Mouse (Mus musculus): ENCODE measurements at regions not wholly inside any gene's neighbourhood (a gene's known extent, or its start where the extent isn't known, plus 50 kb on each side); places are given as distances from the start of the nearest gene placed in this dataset.

DNA sequence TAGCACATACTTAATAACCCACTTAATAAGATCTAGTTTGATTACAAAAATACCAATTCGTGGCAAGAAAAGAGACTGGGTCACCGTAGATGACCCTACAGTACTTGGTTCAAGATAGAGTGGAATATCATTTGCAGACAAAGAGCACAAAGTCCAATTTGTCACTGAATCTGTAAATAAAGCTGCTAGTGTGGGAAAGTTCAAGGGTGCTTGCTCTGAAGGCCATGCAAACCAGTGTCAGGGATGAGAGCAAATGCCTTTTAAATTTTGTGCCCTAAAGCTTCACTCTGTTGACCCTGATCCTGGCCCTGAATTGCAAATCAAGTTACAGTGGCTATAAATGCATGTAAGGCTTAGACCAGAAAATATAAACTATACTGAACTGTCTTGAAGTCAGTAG lies 113.1 kb downstream of the Cd55b start:
- no peak for DNase-seq (ENCODE audit: low read depth, low spot score)

DNA sequence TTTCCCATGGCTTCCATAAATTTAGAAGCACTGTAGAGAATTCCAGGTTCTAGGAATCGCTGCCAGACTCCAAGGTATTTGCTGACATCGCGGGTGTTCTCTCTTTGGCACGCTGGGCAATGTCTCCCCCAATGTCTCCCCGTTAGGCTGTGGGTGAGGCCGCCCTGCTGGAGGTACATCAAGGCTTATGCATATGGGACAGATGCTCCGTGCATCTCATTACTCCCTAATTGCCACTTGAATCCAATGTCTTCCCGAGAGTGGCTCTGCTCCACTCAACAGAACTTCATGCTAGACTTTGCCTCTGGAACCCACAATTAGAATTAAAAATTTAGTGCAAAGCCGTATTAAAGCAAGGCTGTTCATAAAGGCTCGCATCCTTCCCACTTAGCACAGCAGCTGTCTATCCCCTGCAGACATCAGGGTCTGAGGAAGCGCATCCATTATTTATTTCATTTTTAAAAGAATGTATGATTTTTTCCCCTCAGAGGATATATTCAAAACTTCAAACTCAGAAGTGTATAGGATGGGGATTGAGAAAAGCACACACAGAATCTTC lies 120.9 kb downstream of the Cd55b start:
- DNase-seq (ENCODE audit: low read depth, low spot score) = no peak

DNA sequence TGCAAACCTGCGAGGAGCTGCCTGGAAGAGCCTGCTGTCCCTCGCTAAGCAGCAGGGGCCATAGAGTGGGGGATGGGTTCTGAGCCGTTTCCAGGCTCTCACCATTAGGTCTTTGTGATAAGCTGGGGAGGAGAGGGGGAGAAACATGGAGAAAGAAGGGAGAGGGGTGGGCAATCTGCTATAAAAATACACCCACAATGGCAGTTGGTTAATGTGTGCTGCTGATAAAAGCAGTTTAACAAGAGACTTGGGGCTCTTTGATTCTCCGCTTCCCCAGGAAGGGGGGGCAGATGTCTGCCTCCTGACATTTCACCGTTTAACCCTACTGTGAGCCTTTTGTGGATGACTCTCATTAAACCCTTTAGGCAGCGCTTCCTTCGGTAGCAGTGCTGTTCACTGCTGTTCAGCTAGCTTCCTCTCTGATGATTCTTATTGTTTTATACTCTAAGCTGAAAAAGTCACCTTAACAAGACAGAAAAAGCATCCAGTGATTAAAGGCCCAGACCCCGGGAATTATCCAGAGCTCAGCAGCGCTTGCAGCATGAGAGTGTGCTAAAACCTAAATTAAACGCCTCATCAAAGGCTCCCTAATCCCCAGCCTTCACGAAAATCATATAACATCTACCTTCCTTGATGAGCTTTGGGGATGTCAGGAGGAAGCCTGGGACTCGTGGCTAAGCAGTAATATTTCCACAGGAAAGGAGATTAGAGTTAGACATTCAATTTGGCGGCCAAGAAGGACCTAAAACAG lies 122.6 kb downstream of the Cd55b start:
- peak; percentile 9 for DNase-seq (ENCODE audit: low read depth, low spot score)

DNA sequence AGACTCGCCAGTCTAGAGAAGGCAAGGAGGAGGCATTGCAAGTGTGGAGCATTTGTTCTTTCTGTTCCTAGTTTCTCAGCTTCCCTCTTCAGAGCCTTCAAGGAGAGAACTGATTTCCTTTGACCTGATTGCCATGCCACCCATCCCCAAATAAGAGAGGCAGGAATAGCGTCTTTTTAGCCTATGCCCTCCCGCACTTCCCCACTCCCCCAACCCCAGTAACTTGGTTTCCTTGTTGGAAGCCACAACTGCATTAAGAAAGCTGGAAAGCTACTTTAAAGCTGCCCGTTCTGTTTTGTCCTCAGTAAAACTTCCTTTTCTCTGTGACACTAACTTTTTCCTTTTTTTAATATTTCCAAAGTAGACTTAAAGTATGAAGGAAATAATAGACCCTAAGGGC lies 123.2 kb downstream of the Cd55b start:
- DNase-seq (ENCODE audit: low read depth, low spot score) = no peak

DNA sequence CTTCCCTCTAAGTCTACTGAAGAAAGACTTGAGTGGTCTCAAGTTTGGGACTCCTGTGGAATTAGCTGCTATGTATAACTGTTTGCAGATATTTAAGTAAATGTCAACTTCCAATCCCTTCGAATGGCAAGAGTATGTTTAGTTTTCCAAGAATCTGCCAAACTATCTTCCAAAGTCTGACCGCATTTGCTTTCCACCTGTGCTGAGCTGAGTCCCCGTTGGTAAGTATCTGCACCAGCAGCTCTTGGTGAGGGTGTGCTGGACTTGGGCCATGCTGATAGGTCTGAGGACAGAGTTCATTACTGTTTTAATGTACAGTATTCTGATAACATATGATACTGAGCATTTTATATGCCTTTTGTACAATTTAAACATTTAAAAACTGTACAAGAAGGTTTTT lies 123.7 kb downstream of the Cd55b start:
- DNase-seq (ENCODE audit: low read depth, low spot score) = no peak

DNA sequence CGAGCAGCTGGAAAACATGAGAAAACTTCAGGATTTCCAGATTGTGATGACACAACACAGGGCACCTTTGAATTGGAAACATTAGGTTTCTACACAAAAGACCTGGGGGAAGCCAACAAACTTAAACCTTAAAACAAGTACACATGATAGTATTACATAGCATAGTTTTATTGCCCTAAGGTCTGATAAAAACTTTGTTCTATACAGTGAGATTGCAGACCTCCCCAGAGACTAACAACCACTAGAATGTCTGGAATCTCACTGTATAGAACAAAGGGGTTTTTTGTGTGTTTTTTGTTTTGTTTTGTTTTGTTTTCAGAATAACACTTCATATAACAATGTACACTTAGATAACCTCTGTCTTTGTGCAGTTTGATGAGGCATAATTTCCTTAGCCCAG lies 124.2 kb downstream of the Cd55b start:
- DNase-seq (ENCODE audit: low read depth, low spot score) = no peak

DNA sequence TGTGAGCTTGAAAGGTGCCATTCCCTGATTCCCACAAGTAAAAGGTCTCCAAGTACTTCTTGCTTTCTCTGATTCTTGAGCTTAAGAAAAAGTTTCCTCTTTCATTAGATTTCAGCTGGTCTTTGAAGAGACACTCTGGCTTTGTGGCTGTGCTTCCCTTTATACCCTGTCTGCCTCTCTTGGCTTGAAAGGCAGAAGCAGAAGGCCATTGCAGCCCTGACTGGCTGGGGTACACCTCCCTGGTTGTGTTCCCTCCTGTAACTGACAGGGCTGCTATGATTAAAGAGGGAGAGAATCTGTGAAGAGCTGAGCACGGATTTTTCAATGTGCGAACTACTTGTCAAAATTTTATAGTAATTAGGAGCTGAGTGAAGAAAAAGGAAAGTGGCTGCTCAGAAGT lies 125.3 kb downstream of the Cd55b start:
- DNase-seq (ENCODE audit: low read depth, low spot score) = no peak

DNA sequence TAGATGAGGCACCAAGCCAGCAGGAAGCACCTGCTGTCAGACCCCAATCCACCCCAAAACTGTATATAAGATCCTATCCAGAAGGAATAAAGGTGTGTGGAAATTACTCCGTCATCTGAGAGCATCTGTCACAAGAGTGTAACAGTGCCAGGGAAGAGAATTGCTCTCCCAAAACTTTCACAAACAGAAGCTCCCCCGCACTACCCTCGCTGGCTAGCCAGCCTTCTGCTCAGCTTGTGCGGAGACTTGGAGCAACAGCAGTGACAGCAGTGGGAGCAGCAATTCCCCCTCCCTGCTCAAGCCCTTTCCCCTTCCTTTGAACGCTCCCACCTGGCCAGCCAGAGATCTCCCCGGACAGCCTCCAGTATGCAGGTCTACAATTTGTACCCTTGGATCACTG lies 136.9 kb downstream of the Cd55b start:
- no peak for DNase-seq (ENCODE audit: low read depth, low spot score)

DNA sequence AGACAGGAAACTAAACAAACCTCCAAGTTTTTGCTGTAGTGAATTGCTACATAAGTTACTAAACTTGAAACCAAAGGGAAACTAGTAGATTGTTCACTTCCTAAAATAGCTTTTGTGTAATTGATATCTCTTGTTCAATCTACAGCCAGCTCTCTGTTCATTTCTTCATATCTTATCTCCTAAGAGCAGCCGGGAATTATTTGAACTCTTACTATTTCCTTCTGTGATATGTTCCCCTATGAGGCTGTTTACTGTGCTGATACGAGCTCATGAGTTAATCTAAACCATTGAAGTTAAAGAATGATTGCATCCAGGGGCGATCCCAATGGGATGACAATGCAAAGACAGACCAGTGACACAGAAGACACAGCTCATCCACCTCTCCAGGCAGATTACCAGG lies 140.7 kb downstream of the Cd55b start:
- no peak for DNase-seq (ENCODE audit: low read depth, low spot score)

DNA sequence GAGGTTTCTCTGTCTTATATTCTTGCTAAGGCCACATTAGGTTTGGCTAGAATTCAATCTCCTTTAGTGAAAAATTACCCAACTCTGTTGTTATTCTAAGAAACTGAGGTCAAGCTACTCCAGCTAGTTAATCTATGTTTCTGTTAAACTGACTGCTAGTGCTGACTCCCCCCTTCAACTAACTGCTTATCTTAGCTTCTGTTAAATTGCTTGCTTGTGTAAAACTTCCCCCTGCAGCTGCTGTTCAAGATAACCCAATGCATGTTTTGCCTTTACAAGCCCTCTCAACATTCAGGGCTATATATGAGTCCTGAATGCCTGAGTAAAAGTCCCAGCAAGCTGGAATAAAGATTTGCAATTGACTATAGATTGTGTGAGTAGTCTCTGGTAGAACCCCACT lies 143.6 kb downstream of the Cd55b start:
- no peak for DNase-seq (ENCODE audit: low read depth, low spot score)

DNA sequence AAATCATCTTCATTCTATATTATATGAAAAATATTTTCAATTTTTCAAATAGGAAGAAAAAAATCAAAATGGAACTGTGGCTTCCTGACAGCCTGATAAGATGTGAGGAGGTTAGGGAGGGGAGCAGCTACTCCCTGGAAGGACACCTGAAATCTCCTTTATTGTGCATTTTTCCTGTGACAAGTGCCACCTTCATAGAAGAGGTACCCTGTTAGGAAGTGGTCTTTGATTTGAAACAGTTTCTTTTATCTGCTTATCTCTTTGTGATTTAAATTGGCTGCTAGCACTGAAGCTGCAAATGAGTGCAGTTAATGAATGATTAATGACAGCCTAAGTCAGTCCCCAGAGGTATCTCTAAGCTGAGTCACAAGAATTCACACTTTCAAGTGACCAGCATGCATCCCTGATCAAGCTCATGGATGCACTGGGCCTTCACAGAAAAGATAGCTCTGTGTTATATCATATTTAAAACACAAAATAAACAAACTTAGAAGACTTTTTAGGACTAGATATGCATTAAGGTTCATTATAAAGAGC lies 144.7 kb downstream of the Cd55b start:
- no peak for DNase-seq (ENCODE audit: low read depth, low spot score)

DNA sequence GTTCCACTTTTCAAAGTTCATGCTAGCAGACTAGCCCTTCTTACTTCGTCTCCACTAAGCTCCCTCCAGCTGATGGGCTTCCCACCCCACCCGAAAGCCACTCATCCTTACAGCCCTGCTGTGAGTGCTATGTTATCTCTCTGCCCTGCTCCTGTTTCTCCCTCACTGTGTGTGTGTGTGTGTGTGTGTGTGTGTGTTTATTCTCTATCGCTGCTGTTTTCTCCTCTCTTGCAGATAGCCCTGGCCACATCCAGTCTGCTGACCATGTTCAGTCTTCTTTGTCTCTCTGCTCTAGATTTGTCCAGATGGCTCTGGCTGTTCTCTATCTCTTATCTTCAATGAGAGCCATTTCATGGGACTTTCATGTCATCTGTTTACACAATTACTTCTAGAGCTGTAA lies 145.9 kb downstream of the Cd55b start:
- DNase-seq (ENCODE audit: low read depth, low spot score) = no peak

DNA sequence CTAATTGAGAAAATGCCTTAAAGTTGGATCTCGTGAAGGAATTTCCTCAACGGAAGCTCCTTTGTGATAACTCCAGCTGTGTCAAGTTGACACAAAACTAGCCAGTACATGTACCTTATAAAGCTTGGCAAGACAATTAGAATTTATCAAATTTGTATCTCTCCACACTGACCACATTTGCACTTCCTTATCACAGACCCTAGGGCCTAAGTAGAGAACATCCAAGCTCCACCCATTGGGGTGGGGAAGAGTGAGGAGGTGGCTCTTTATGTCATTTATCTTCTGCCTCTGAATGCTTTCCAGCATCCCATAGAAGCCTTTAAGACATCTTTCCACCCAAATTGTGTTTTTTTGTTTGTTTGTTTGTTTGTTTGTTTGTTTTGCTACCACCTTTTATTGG lies 146.8 kb downstream of the Cd55b start:
- no peak for DNase-seq (ENCODE audit: low read depth, low spot score)

DNA sequence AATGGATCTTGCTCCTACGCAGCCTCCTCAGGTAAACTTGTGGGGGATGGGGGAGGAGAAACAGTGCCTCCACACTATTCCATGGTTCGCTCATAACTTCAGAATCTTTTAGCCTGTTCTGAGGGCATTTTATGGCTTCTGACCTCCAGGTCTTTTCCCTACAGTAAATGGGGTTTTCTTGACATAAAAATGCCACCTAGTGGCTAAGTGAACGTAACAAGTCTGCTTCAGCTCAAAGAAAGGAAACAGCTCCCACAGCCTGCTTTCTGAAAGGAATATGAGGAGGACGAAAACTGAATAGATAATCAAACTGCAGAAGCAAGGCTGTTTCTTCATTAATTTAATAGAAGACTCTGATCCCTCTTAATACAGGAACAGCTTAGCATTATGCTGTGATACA lies 148.3 kb downstream of the Cd55b start:
- DNase-seq (ENCODE audit: low read depth, low spot score) = peak; percentile 39

DNA sequence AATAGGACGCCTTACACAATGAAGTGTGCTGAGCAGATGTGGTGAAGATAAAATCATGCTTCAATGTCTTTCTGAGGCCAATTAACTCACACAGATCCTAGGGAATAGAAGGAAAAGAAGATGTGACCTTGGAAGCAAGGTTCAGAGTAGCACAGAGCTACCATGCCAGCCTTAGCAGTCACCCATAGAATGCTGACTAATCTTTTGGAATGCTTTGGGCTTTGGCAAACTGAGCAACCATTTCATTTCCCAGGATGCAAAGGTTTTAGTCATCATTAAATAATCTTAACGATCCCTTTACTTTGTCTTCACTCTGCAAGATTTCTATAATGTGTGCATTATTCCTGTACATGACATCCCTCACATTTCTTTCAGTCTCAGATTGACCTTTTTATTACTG lies 152.4 kb downstream of the Cd55b start:
- DNase-seq (ENCODE audit: low read depth, low spot score) = no peak

Measured in ES-CJ7 (cell line).